Mouse (Mus musculus): Measurements from ENCODE around the gene Susd1.

Gene Susd1

DNA sequence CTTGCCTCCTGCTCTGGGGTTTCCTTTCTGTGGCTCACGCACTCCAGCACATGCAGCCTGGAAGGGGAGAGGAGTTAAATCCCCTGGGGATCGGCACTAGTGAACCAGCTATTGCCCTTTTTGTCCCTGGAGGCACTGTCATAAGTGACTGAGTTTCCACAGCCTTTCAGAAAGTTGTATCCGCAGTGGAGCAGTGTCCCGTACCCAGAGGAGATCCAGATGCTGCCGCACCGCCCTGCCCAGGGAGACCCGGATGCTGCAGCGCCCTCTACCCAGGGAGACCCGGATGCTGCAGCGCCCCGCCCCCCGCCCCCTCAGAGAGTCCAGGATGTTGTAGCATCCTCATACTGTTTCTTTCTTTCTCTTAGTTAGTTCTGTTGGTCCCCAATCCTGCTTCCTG, 56.3 kb downstream of the Susd1 start:
- in situ Hi-C loops (cut with MboI; ENCODE audit: low sequenced_read_pairs): no loop called here

DNA sequence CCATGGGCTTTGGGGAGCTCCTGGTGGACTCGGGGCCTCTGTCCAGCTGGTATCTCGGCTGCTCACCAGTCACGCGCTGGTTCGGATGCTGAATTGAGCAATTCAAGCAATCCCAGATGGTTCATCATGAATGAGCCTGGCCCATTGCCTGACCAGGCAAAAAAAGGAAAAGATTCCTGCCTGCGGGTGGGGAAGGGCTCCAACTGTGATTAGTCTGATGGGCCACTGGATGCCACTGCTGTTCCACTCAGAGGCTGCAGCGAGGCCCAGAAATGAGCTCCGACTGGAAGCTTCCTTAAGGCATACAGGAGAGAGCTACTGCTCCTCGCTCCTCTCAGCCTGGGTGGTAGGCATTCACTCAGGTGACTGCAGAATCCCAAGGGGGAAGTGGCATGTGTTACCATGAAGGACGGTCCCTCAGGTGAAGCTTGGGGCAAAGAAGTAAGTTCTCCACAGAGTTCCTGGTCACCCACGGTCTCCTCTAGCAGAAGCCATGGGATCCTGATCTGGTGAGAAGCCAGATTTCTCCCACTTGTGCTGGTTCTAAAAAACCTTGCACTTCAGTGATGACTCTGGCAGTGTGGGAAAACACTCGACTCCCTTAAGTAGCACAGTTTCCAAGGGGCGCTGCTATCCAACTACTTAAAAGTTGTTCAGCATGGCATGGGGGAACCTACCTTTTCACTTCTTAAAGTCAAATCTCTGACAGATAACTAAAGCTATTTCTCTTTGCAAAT, 57.3 kb downstream of the Susd1 start:
- in situ Hi-C loops (cut with MboI; ENCODE audit: low sequenced_read_pairs): no loop called here

DNA sequence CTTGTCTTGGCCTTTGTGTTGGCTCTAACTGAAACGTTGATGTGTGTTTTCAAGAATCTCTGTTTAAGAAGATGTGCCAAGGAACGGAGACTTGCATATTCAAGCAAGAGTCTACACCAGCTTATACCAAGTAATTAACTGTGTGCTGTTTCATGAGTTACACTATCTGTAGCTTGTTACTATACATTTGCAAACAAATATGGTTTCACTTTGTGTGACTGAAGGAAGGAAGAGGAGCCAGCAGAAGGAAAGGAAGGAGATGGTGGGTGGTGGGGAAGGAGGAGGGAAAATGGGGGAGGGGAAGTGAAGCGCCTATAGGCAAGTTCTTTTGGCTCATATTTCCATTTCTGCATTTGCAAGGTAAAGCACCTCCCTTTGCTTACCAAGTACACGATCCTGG, 58.0 kb downstream of the Susd1 start:
- in situ Hi-C loops (cut with MboI; ENCODE audit: low sequenced_read_pairs): no loop called here

DNA sequence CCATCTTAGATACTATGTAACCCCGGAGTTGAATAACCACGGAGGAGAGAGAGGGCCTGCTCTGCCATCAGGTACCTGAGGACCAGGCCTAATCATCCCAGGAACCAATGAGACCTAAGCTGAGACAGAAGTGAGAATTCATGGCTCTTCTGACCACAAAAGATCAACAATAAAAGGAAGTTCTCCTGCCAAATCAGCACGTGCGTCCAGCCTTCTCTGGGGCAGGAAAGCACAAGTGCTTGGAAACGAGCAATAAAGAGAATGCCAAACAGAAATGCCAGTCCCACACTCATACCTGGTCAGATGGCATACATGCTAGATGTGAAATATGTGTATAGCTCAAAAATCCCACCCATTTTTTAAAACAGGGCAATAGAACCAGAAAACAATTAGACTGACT, 58.6 kb downstream of the Susd1 start:
- in situ Hi-C loops (cut with MboI; ENCODE audit: low sequenced_read_pairs): loop anchor here (10.0 kb wide), 1 partner anchor 185 kb away; no protein-coding TSS in a partner anchor

DNA sequence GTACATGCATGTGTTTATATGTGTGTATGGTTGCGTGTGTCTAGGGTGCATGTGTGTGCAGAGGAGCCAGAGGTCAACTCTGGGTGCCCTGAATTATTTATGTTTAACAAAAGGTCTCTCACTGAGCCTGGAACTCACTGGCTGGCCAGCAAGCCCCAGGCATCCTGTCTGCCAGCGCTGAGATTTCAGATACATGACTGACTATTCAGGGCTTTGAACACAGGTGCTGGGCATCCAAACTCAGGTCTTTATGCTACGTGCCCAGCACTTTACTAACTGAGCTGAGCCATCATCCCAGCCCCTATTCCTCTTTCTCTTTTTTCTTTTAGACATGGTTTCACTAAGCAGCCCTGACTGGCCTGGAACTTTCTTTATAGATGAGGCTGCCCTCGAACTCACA, 59.8 kb downstream of the Susd1 start:
- in situ Hi-C loops (cut with MboI; ENCODE audit: low sequenced_read_pairs): loop anchor here (10.0 kb wide), 1 partner anchor 186 kb away; no protein-coding TSS in a partner anchor

DNA sequence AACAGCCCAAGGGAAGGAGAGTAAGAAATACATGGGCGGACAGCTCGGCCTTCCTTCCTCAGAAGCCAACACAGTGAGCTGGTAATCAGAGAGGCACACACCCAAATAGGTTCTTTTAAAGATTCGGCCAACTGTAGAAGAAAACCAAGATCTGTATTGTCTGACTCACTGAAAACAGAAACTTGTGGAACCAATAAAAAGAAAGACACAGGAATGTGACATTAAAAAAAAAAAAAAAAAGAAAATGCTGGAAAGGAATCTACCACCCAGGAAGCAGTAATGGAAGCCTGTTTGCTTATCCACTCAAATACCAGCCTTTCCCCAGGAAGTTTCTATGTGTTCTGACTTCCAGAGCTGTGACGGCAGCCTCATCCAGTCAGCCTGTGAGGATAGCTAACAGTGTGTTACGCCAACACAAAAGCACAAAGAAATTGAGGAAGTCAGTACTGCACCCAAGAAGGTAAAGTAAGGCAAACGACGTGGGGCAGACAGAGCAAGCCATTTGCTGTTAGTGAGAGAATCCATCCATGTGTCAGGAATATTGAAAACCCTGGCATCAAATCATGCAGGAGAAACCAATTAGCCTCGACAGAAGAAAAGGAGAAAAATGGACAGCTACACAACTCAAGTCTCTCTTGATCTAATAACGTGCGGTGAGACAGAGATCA, 64.0 kb downstream of the Susd1 start:
- in situ Hi-C loops (cut with MboI; ENCODE audit: low sequenced_read_pairs): loop anchor here (10.0 kb wide), 1 partner anchor 190 kb away; no protein-coding TSS in a partner anchor

DNA sequence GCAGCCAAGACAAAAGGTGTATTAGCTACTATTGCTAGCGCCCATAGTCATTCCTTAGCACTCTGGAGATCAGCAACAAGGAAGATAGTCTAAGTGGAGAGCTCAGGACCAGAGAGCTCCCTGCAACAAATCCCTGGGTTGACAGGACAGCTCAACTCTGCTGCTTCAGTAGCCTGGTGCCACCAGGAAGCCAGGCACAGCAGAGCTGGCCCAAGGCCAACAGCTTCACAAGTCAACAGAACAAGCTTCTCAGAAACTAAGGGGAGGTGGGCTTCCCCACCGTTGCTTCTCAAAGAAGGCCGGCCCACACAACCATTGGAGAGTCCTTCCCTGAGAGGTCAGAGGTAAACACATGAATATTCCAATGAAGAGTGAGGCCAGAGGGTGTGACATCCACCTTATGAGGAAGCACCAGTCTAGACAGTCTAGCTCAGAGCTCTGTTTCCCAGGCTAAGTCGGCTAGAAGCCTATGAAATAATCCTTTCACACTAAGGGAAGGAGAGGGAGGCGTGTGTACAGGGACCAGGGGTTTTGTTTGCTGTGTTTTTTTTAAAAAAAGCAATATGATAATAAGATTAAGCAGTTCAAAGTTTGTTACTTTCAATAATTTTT, 65.8 kb downstream of the Susd1 start:
- in situ Hi-C loops (cut with MboI; ENCODE audit: low sequenced_read_pairs): loop anchor here (10.0 kb wide), 1 partner anchor 192 kb away; no protein-coding TSS in a partner anchor

DNA sequence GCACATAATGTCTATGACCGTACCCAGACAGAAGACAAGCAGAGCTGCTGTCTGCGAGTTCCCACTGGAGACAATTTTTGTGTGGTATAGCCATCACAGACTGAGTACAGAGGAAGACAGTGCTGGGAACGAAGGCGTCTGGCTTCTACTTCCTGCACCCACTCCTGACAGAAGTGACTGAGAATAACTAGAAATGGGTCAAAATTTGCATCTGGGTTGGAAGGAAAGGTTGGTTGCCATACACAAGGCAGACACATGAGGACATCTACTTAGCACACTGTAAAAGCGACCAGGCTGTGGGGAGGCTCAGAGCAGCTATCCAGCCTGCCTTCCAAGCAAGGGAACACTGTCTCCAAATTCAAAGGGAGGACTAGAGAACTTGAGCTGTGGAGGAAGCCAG, 66.5 kb downstream of the Susd1 start:
- in situ Hi-C loops (cut with MboI; ENCODE audit: low sequenced_read_pairs): loop anchor here (10.0 kb wide), 1 partner anchor 193 kb away; no protein-coding TSS in a partner anchor

DNA sequence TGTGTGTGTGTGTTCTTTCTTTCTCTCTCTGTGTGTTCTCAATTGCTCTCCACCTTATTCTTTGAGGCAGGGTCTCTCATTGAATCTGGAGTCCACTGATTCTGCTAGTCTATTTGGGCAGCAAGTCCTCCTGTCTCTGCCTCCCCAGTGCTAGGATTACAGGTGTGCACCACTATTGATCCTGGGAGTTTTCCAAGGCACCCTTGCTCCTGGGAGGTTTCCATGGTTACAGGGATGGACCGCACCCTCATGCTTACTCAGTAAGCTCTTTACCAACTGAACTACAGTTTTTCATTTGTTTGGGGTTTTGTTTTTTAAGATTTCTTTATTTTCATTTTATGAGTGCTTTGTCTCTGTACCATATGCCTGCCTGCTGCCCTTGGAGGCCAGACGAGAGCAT, 68.5 kb downstream of the Susd1 start:
- in situ Hi-C loops (cut with MboI; ENCODE audit: low sequenced_read_pairs): loop anchor here (10.0 kb wide), 1 partner anchor 195 kb away; no protein-coding TSS in a partner anchor

DNA sequence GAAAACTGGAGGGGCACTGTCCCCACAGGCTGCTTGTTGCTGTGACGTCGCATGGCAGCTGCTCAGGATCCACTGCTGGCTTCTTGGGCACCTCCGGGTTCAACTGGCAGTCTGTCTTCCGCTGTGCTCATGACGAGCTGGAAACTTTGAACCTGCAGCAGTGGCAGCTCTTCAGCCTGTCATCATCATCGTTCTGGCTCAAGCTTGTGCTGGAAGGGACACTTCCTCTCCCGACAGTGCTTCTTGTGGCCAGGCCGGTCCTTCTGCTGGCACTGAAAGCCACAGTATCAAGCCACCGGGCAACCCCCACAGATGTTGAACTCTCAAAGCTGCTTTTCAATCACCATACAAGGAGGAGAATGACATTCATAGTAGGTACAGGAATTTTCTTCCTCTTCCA, 70.3 kb downstream of the Susd1 start:
- in situ Hi-C loops (cut with MboI; ENCODE audit: low sequenced_read_pairs): no loop called here

DNA sequence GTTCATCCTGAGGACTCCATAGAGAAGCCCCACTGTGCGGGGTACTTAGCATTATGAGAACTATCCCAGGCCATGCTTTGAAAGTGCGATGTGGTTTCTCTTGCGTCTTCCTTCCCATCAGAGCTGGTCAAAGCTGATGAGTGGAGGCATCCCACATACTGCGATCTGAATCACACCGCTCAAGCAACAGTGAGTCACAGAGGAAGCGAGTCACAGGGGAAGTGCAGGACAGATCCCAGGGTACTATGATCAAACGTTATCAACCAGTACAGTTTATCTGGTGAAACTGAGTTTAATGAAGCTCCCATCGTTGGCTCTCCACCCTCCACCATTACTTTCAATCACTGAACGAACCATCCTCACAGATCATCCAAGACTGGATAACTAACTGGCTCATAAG, 72.2 kb downstream of the Susd1 start:
- in situ Hi-C loops (cut with MboI; ENCODE audit: low sequenced_read_pairs): no loop called here

DNA sequence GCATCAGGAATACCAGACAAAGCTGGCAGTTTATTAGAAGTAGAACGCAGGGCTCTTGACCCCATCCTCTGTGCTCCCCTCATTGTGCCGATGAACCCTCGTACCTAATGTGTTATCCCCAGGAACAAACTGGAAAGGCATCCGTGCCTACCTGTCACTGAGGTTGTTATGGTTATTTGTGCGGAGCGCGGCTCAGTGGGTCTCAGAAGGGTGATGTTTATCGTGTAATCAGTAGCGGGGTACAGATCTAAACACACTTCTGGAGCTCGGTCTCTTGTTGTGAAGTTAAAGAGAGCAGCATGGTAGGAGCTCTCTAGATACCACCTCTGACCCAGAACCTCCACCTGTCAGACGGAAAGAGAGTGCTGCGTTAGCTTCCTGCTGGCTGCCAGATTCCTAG, 72.9 kb downstream of the Susd1 start:
- in situ Hi-C loops (cut with MboI; ENCODE audit: low sequenced_read_pairs): no loop called here

DNA sequence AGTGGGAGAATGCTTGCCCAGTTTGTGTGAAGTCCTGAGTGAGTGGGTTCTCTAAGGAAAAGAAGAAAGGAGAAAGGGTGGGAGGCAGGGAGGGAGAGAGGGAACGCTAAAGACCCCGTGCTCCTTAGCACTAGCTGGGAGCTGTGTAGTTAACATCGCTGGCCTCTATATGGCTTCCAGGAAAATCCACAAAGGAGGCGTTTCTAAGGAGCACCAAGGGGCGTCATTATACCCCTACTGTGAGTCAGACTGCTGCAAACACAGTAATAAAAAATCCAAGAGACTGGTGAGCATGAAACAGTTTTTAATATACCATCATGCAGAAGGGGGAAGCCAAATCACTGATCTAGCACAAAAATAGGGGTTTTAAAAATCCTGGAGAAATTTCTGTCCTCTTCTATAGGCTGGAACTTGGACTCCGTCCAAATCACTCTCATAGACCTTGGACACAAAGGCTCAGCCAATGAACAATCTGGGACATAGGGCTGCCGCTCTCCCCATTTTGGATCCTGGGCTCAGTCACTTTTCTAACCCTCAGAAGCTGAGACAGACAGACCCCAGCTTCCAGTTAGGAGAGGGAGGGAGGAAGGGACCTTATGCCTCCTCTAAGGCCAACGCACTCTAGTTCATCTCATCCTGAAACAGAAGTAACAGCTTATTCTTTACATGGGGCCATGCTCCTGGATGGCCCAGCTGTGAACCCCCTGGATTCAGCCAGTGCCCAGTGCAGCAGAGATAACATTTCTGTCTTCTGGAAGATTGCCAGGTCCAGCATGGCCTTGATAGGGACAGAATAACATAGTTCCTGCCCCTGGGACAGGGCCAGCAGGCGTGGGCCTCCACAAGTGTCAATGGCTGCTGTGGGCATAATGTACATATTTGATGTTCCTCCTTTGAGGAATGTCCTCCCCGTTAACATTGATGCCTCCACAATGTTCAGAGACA, 73.9 kb downstream of the Susd1 start:
- in situ Hi-C loops (cut with MboI; ENCODE audit: low sequenced_read_pairs): no loop called here

DNA sequence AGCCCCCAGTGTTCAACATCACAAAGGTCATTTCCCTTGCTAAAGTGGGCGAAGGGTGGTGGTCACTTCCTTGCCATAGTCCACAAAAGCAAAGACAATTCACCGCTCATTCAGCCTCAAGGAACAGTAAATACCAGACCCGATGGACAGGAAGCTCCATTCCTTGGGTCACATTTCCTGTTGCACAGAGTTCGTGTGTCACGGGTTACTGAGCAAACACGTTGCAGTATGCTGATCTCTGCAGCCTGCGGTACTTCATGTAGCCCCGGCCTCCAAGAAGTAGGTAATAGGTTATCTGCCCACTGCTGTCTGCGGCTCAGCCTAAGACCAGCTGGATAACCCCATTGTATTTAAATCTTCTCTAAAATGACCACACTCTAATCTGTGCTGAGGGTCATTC, 75.4 kb downstream of the Susd1 start:
- in situ Hi-C loops (cut with MboI; ENCODE audit: low sequenced_read_pairs): no loop called here

DNA sequence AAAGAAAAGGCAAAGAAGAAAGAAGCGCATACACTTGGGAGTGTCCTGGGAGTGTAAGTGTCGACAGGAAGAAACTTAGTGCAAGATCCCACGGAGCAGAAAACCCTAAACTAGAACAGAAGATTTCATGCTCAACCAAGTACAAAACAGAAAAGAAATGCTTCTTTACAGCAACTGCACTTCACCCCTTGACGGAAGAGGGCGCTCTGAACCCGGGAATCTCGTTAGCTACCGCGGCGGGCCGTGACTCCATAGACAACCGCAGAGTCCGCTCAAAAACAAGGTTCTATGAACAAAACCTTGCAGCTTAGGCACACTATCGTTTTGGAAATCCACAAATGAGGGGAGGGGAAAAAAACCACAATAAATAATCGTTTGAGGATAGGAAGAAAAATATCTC, 77.7 kb downstream of the Susd1 start:
- in situ Hi-C loops (cut with MboI; ENCODE audit: low sequenced_read_pairs): no loop called here

DNA sequence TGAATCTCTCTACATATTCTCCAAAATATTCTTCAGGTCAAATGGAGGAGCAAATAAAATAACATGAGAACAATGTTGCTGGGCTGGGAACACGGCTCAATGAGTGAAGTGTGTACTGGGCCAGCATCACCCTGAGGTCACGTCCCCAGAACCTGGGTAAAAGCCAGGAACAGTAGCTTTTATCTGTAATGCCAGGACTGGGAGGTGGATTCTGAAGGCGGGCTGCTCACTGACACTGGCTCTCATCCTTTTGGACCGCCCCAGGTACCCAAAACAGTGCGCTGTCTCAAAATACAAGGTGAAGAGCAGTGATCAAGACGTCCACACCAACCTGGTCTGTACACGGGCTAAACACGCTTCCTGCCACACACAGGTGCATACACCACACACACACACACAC, 78.5 kb downstream of the Susd1 start:
- in situ Hi-C loops (cut with MboI; ENCODE audit: low sequenced_read_pairs): no loop called here

DNA sequence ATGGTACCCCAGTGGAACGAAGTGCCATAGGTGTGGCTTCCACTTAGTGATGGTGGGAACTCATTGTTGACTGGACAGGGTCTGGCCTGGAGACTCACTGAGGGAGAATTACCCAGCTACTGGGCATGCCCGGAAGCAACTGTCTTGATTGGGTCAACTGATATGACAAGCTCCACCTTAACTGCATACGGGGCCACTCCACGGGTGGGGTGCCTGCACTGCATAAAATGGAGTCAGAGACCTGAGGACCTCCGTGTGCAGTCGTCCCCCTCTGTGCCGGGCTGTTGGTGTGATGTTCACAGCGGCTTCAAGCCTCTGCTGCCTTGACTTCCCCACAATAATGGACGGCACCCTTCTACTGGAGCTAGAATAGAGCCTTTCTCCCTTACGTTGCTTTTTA, 79.5 kb downstream of the Susd1 start:
- in situ Hi-C loops (cut with MboI; ENCODE audit: low sequenced_read_pairs): no loop called here

DNA sequence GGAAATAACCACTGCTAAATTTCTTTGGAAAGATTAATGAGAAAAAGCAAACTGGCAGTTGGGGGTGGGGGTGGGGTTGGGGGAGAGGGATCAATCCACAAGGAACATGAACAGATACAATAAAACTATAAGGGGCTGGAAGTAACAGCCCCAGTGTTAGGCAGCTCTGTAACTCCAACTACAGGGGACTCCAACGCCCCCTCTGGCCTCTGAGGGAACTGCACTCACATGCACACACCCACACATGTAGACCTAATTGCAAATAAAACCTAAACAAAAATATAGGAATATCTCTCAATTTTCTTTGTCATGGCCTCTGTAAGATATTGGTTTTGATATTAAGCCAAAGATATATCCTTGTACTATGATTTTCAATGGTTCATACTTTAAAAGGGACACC, 83.0 kb downstream of the Susd1 start:
- in situ Hi-C loops (cut with MboI; ENCODE audit: low sequenced_read_pairs): no loop called here

DNA sequence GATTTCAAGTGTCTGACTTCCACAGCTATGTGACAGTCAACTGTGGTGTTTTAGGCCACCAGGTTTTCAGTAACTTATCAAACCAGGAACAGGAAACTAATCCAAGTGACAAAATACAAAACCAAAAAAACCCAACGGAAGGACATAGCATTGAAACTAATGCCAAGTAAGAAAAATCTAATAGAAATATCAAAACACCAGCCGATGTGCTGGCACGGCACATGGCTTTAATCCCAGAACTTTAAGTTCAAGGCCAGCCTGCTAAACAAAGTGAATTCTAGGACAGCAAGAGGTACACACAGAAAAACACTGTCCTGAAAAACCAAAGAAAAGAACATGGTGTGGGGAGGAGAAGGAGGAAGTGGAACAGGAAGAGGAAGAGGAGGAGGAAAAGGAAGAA, 83.8 kb downstream of the Susd1 start:
- in situ Hi-C loops (cut with MboI; ENCODE audit: low sequenced_read_pairs): no loop called here

DNA sequence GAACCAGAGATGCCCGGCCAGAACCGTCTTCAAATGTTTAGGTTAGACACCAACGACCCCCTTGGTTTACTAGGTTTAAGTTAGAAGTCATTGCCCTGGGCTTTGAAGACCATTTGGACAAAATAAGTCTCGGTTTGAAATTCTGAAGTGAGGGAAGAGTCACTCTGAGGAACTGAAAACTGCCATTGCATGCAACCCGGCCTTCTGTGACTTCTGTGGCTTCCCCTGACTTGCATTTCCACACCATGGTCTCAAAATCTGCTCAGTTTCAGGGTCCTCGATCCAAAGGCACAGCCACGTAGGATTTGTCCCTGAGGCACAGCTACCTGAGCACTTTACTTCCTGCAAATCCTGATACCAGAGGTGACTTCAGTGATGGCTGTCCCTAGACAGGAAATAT, 86.5 kb downstream of the Susd1 start:
- in situ Hi-C loops (cut with MboI; ENCODE audit: low sequenced_read_pairs): no loop called here

DNA sequence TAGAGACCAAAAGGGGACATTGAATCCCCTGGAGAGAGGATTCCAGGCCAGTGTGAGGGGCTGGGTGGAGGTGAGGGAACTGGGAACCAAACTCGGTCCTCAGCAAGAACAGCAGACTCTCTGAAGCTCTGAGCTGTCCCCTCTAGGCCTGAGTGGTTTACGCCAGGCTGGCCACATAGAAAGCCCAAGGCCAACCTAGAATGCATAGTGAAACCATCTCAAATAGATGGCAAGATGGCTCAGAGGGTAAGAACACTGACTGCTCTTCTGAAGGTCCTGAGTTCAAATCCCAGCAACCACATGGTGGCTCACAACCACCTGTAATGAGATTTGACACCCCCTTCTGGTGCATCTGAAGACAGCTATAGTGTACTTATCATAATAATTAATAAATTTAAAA, 88.1 kb downstream of the Susd1 start:
- in situ Hi-C loops (cut with MboI; ENCODE audit: low sequenced_read_pairs): no loop called here

Data from CH12F3 (cell line).